Mouse (Mus musculus): ENCODE data around the gene I0C0044D17Rik. TPM values are rescaled to one million over a fixed set of nuclear protein-coding genes. Genes with fewer than 3 reads are reported as not detected.

Gene I0C0044D17Rik
- total and polyA plus RNA-seq, 2 experiments from 2014 or later = not detected

DNA sequence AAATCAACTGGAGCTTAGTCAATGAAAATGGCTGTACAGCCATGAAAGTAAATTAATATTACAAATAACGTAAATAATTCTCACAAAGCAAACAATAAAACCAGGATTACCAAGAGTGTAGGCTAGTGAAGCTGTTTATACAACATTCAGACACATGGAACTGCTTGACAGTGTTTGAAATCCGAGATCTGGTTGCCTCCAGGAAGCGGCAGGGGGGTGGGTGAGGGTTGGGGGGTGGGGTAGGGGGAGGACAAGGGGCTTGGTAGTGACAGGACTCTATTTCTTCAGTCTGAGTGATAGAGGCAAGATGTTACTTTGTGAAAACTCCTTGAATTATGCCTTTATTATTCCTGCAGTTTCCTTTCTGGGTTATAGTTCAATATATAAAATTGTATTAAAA, 3.1 kb upstream of the I0C0044D17Rik start:
- Histone ChIP-seq H3K4me1 (ENCODE audit: control insufficient read depth, insufficient read depth) (no peaks in the 10 kb centered on the region), H3K36me3 (replicated peaks; ENCODE audit: control insufficient read depth, insufficient read depth, low read length) (no peaks in the 10 kb centered on the region), H3K9ac (replicated peaks; ENCODE audit: low read depth, low read length) (no peak overlapping the region), H3K9me3 (replicated peaks; ENCODE audit: control insufficient read depth, low read length) (no peaks in the 10 kb centered on the region), H3K27ac (ENCODE audit: low read depth) (no peak overlapping the region), H3K27me3 (ENCODE audit: control insufficient read depth, insufficient read depth, low read length) (no peaks in the 10 kb centered on the region), H3K4me2 (ENCODE audit: low read depth, low read length) (no peak overlapping the region), H3K4me3 (ENCODE audit: low read depth, low read length) (no peak overlapping the region)
- ATAC-seq (ENCODE audit: insufficient read depth, low read depth) (no peak), DNase-seq (ENCODE audit: low spot score) (no peak)
- TF ChIP-seq CTCF (IDR thresholded peaks at IDR 0.05; ENCODE audit: low read depth) = no peak
- TF ChIP-seq EP300 (IDR thresholded peaks at IDR 0.05; ENCODE audit: low read depth) = no peak
- 63% methylated on average over 3 of the region's 3 CpGs for WGBS

DNA sequence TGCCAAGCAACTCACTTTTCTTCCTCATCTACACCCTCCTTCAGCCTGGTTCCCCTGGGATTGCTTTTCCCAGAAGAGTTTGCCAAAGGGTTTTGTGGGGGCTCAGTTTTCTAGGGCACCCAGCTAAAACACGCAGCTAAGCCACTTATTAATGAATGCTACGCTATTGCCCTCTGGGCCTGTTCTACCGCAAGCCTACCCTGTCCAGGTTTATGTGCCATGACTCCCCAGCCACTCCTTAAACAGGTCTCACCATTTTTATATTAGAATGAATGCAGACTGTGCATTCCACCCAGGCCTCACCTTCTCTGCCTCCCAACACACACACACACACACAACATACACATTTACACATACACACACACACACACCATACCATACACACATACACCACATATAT, 593 bp downstream of the I0C0044D17Rik start:
- no peak for TF ChIP-seq CTCF (IDR thresholded peaks at IDR 0.05; ENCODE audit: low read depth)
- no peak for TF ChIP-seq EP300 (IDR thresholded peaks at IDR 0.05; ENCODE audit: low read depth)
- H3K9ac ChIP-seq (replicated peaks; ENCODE audit: low read depth, low read length) = no peak overlapping the region
- WGBS = 90% methylated on average over 3 of the region's 3 CpGs
- 0 out of 2 replicates have a peak, but pooled peaks cover 9% of the 10 kb centered on the region for H3K27me3 ChIP-seq (ENCODE audit: control insufficient read depth, insufficient read depth, low read length)
- no peak overlapping the region for H3K4me2 ChIP-seq (ENCODE audit: low read depth, low read length)
- no peaks in the 10 kb centered on the region for H3K36me3 ChIP-seq (replicated peaks; ENCODE audit: control insufficient read depth, insufficient read depth, low read length)
- H3K4me3 ChIP-seq (ENCODE audit: low read depth, low read length) = no peak overlapping the region
- H3K9me3 ChIP-seq (replicated peaks; ENCODE audit: control insufficient read depth, low read length) = no peaks in the 10 kb centered on the region
- DNase-seq (ENCODE audit: low spot score) (no peak), ATAC-seq (ENCODE audit: insufficient read depth, low read depth) (no peak)
- 0 out of 2 replicates have a peak, but pooled peaks cover 2% of the 10 kb centered on the region for H3K4me1 ChIP-seq (ENCODE audit: control insufficient read depth, insufficient read depth)
- H3K27ac ChIP-seq (ENCODE audit: low read depth) = no peak overlapping the region

GRCm38 (mm10) chr4:98822478-98822877, 1.2 kb downstream of the I0C0044D17Rik start:
- H3K27ac ChIP-seq (ENCODE audit: low read depth) = no peak overlapping the region
- TF ChIP-seq EP300 (IDR thresholded peaks at IDR 0.05; ENCODE audit: low read depth) (no peak), CTCF (IDR thresholded peaks at IDR 0.05; ENCODE audit: low read depth) (no peak)
- H3K4me2 ChIP-seq (ENCODE audit: low read depth, low read length) = no peak overlapping the region
- H3K4me3 ChIP-seq (ENCODE audit: low read depth, low read length) = no peak overlapping the region
- H3K36me3 ChIP-seq (replicated peaks; ENCODE audit: control insufficient read depth, insufficient read depth, low read length) = no peaks in the 10 kb centered on the region
- H3K4me1 ChIP-seq (ENCODE audit: control insufficient read depth, insufficient read depth) = 0 out of 2 replicates have a peak, but pooled peaks cover 5% of the 10 kb centered on the region
- no peak overlapping the region for H3K9ac ChIP-seq (replicated peaks; ENCODE audit: low read depth, low read length)
- H3K9me3 ChIP-seq (replicated peaks; ENCODE audit: control insufficient read depth, low read length) = no peaks in the 10 kb centered on the region
- no peak for DNase-seq (ENCODE audit: low spot score)
- WGBS = 54% methylated on average over 3 of the region's 3 CpGs
- peaks cover 11% of the 10 kb centered on the region; the same call in 1 of the 2 replicates for H3K27me3 ChIP-seq (ENCODE audit: control insufficient read depth, insufficient read depth, low read length)
- no peak for ATAC-seq (ENCODE audit: insufficient read depth, low read depth)

- no peak overlapping the region for H3K9ac ChIP-seq (replicated peaks; ENCODE audit: low read depth, low read length)
- H3K4me1 ChIP-seq (ENCODE audit: control insufficient read depth, insufficient read depth) = 0 out of 2 replicates have a peak, but pooled peaks cover 5% of the 10 kb centered on the region
- H3K27me3 ChIP-seq (ENCODE audit: control insufficient read depth, insufficient read depth, low read length) = peaks cover 33% of the 10 kb centered on the region; the same call in 1 of the 2 replicates
- H3K4me2 ChIP-seq (ENCODE audit: low read depth, low read length) = no peak overlapping the region
- H3K9me3 ChIP-seq (replicated peaks; ENCODE audit: control insufficient read depth, low read length) = no peaks in the 10 kb centered on the region
- no peak for TF ChIP-seq CTCF (IDR thresholded peaks at IDR 0.05; ENCODE audit: low read depth)
- no peak for TF ChIP-seq EP300 (IDR thresholded peaks at IDR 0.05; ENCODE audit: low read depth)
- H3K4me3 ChIP-seq (ENCODE audit: low read depth, low read length) = no peak overlapping the region
- DNase-seq (ENCODE audit: low spot score) (no peak), ATAC-seq (ENCODE audit: insufficient read depth, low read depth) (no peak)
- H3K27ac ChIP-seq (ENCODE audit: low read depth) = no peak overlapping the region
- 70% methylated on average over 10 of the region's 10 CpGs for WGBS
- H3K36me3 ChIP-seq (replicated peaks; ENCODE audit: control insufficient read depth, insufficient read depth, low read length) = no peaks in the 10 kb centered on the region
Observed at GRCm38 (mm10) chr4:98819216-98819755, 4.4 kb downstream of the I0C0044D17Rik start.

DNA sequence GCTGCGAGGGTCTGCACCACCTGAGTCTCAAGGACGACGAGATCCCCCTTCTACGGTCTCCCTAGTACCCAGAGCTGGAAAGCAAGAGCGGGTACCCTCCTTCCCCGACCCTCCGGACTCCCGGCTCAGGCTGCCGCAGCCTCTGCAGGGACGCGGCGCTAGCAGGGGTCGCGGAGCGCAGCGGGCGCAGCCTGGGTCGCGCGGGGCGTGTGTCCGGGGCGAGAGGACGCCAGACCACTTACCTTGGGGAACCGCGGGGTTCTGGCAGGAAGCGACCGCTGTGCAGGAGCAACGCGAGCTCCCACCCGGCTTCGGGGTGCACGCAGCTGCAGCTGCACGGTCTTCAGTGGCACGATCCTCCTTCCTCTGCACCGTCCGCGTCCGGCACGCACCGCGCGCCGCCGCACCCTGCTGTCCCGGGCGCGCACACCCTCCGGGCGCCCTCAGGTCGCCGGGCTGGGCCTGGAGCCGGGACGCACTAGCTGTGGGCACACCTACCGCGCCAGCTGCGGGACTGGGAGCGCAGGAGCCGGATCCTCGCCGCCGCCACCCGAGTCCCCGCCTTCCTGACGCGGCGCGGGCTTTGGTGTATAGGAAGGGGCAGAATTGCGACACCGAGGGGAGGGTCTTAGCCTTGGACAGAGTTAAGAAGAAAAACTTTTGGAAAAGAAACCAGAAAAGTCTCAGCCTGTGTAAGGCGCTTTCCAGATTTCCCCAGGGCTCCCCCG, 6.3 kb downstream of the I0C0044D17Rik start, which contains the start of gene Kank4:
Gene Kank4 (minus strand): TSS at position 354 of the 728 bp plus-strand sequence.
- Histone ChIP-seq H3K4me3 (ENCODE audit: low read depth, low read length) (peak within 1 kb of the TSS; percentile 65), H3K4me2 (ENCODE audit: low read depth, low read length) (peak within 1 kb of the TSS; percentile 96), H3K27ac (ENCODE audit: low read depth) (no peak within 1 kb of the TSS), H3K9ac (replicated peaks; ENCODE audit: low read depth, low read length) (peak within 1 kb of the TSS; percentile 52), H3K36me3 (replicated peaks; ENCODE audit: control insufficient read depth, insufficient read depth, low read length) (no peaks in the 10 kb centered on the region), H3K4me1 (ENCODE audit: control insufficient read depth, insufficient read depth) (0 out of 2 replicates have a peak, but pooled peaks cover 5% of the 10 kb centered on the region), H3K27me3 (ENCODE audit: control insufficient read depth, insufficient read depth, low read length) (peaks cover 36% of the 10 kb centered on the region; the same call in 1 of the 2 replicates), H3K9me3 (replicated peaks; ENCODE audit: control insufficient read depth, low read length) (no peaks in the 10 kb centered on the region)
- ATAC-seq (ENCODE audit: insufficient read depth, low read depth) (peak; percentile 68), DNase-seq (ENCODE audit: low spot score) (peak; percentile 19)
- WGBS = under 1% methylated on average over 65 of the region's 72 CpGs
- no peak for TF ChIP-seq EP300 (IDR thresholded peaks at IDR 0.05; ENCODE audit: low read depth)
- TF ChIP-seq CTCF (IDR thresholded peaks at IDR 0.05; ENCODE audit: low read depth) = no peak

Data from heart, postnatal 0 days (tissue).